Comparison of ENCODE assay signal across 9 mouse cellular contexts in genomic region chr5:146232816-146233215, GRCm38 (mm10). TPM values are rescaled to one million over a fixed set of nuclear protein-coding genes. Genes with fewer than 3 reads are reported as not detected.
DNase-seq lines count a peak whose midpoint lies in the region; ATAC-seq and TF ChIP-seq lines count a peak whose summit lies in the region.
"Had no signal": no experiment of that assay in that cellular context is flagged by ENCODE, and none has a peak within 500 bp of the region (broad histone marks: within the 10 kb centered on the region; RNA-seq: fewer than 3 reads in every experiment).

No protein-coding gene starts in this region.

- H3K27me3 ChIP-seq in forebrain, embryonic 10.5 days (ENCODE audit: poor library complexity, severe bottlenecking) = no peaks in the 10 kb centered on the region
- H3K27me3 ChIP-seq in limb, embryonic 10.5 days (ENCODE audit: low read depth, poor library complexity, severe bottlenecking) = no peaks in the 10 kb centered on the region
- no peaks in the 10 kb centered on the region for H3K27me3 ChIP-seq in neural tube, embryonic 14.5 days (ENCODE audit: control insufficient read depth, insufficient read depth, low read length)

- intact Hi-C loops in left cerebral cortex, adult 2 months (cut with DNase I) = loop anchor here (5.0 kb wide), 2 partner anchors 39 to 54 kb away; no protein-coding TSS in a partner anchor

- peak overlapping the region; percentile 32; the same call in 1 of the 2 replicates for H3K9ac ChIP-seq in neural tube, embryonic 14.5 days (replicated peaks; ENCODE audit: low read depth, low read length)

- H3K36me3 ChIP-seq in forebrain, embryonic 10.5 days (replicated peaks) = peaks cover 9% of the 10 kb centered on the region
- H3K36me3 ChIP-seq in limb, embryonic 10.5 days = peaks cover 12% of the 10 kb centered on the region; the same call in 1 of the 2 replicates
- no peaks in the 10 kb centered on the region for H3K36me3 ChIP-seq in neural tube, embryonic 14.5 days (ENCODE audit: control insufficient read depth, insufficient read depth, low read length)

- no peak overlapping the region for H3K27ac ChIP-seq in left cerebral cortex, adult 2 months
- H3K27ac ChIP-seq in forebrain, embryonic 10.5 days = no peak overlapping the region
- no peak overlapping the region for H3K27ac ChIP-seq in limb, embryonic 10.5 days
- H3K27ac ChIP-seq in neural tube, embryonic 14.5 days (ENCODE audit: low read depth, low read length) = no peak overlapping the region

- peaks cover 26% of the 10 kb centered on the region for H3K4me1 ChIP-seq in forebrain, embryonic 10.5 days
- H3K4me1 ChIP-seq in limb, embryonic 10.5 days = peaks cover 10% of the 10 kb centered on the region
- H3K4me1 ChIP-seq in neural tube, embryonic 14.5 days (ENCODE audit: control insufficient read depth, insufficient read depth, low read length) = peaks cover 13% of the 10 kb centered on the region

- H3K4me3 ChIP-seq in left cerebral cortex, adult 2 months = peak overlapping the region; percentile 70
- H3K4me3 ChIP-seq in forebrain, embryonic 10.5 days = peak overlapping the region; percentile 90
- peak overlapping the region; percentile 88 for H3K4me3 ChIP-seq in limb, embryonic 10.5 days
- peak overlapping the region; percentile 72 for H3K4me3 ChIP-seq in neural tube, embryonic 14.5 days (ENCODE audit: low read depth, low read length)

- H3K9me3 ChIP-seq in forebrain, embryonic 10.5 days = no peaks in the 10 kb centered on the region
- H3K9me3 ChIP-seq in limb, embryonic 10.5 days (replicated peaks) = no peaks in the 10 kb centered on the region
- no peaks in the 10 kb centered on the region for H3K9me3 ChIP-seq in neural tube, embryonic 14.5 days (ENCODE audit: control insufficient read depth, low read length)

- TF ChIP-seq CTCF in left cerebral cortex, adult 2 months (IDR thresholded peaks at IDR 0.05) = no peak

- peak overlapping the region; percentile 59 for H3K4me2 ChIP-seq in neural tube, embryonic 14.5 days (ENCODE audit: low read depth, low read length)

- 86% methylated on average over 11 of the region's 11 CpGs for WGBS in forebrain, embryonic 10.5 days
- 87% methylated on average over 11 of the region's 11 CpGs for WGBS in limb, embryonic 10.5 days
- 66% methylated on average over 11 of the region's 11 CpGs for WGBS in neural tube, embryonic 14.5 days

- DNase-seq in left cerebral cortex, adult 2 months (ENCODE audit: extremely low spot score in 1 of 2, low spot score in 2 of 2) = no peak
- DNase-seq in left cerebral cortex, adult 9 months (ENCODE audit: low spot score in 2 of 2) = no peak
- no peak for DNase-seq in forebrain, embryonic 10.5 days (ENCODE audit: extremely low spot score, low spot score)
- no peak for DNase-seq in limb, embryonic 10.5 days (ENCODE audit: low spot score)
- DNase-seq in layer of hippocampus, adult 11-12 months (ENCODE audit: low spot score) = no peak
- DNase-seq in adrenal gland, adult 2 months = no peak
- DNase-seq in ovary, postnatal 14 days (ENCODE audit: low spot score) = no peak

- no peak for ATAC-seq in neural tube, embryonic 14.5 days (ENCODE audit: low read depth)

RNA-seq across cellular contexts. Expression of gene Cdk8, which starts 1.8 kb away (rescaled TPM):
- 10 to 100 TPM; 42.6 to 44.0 TPM for total RNA-seq in left cerebral cortex, adult 2 months (2021)
- polyA plus RNA-seq in forebrain, embryonic 10.5 days (2016; fragmentation: Nextera tagmentation; extraction: Ambion mirVana) = 21.8 and 22.6 TPM in 2 replicates
- 25.8 and 26.1 TPM in 2 replicates for polyA plus RNA-seq in limb, embryonic 10.5 days (2016; fragmentation: Nextera tagmentation; extraction: Ambion mirVana)
- polyA plus RNA-seq in neural tube, embryonic 14.5 days (2014; fragmentation: Nextera tagmentation; extraction: Ambion mirVana) = 26.1 and 30.9 TPM in 2 replicates
- total RNA-seq in adrenal gland, adult 2 months (2021) = 10 to 100 TPM; 41.1 to 79.6 TPM
- polyA plus RNA-seq in adrenal gland, adult 2 months (2012; rRNA removed) = 42.2 and 70.3 TPM in 2 replicates

RNA-seq across cellular contexts. Expression of gene Rnf6, which starts 11.5 kb away (rescaled TPM):
- 10 to 100 TPM; 76.0 to 80.1 TPM for total RNA-seq in left cerebral cortex, adult 2 months (2021)
- polyA plus RNA-seq in forebrain, embryonic 10.5 days (2016; fragmentation: Nextera tagmentation; extraction: Ambion mirVana) = 25.9 and 27.7 TPM in 2 replicates
- 23.4 and 29.1 TPM in 2 replicates for polyA plus RNA-seq in limb, embryonic 10.5 days (2016; fragmentation: Nextera tagmentation; extraction: Ambion mirVana)
- polyA plus RNA-seq in neural tube, embryonic 14.5 days (2014; fragmentation: Nextera tagmentation; extraction: Ambion mirVana) = 24.7 and 28.7 TPM in 2 replicates
- 10 to 100 TPM; 45.4 to 75.7 TPM for total RNA-seq in adrenal gland, adult 2 months (2021)
- 7.1 and 9.2 TPM in 2 replicates for polyA plus RNA-seq in adrenal gland, adult 2 months (2012; rRNA removed)

RNA-seq across cellular contexts. Expression of gene 1700001J03Rik, which starts 47.7 kb away (rescaled TPM):
- total RNA-seq in left cerebral cortex, adult 2 months (2021) = 1 to 10 TPM; 1.2 to 1.7 TPM
- polyA plus RNA-seq in forebrain, embryonic 10.5 days (2016; fragmentation: Nextera tagmentation; extraction: Ambion mirVana) = not detected in 2 replicates
- polyA plus RNA-seq in limb, embryonic 10.5 days (2016; fragmentation: Nextera tagmentation; extraction: Ambion mirVana) = not detected in 2 replicates
- not detected in 2 replicates for polyA plus RNA-seq in neural tube, embryonic 14.5 days (2014; fragmentation: Nextera tagmentation; extraction: Ambion mirVana)
- total RNA-seq in adrenal gland, adult 2 months (2021) = 1 to 10 TPM; 1.4 to 1.9 TPM
- polyA plus RNA-seq in adrenal gland, adult 2 months (2012; rRNA removed) = 0.63 and 0.73 TPM in 2 replicates
- total RNA-seq: common myeloid progenitor, adult 5-6 weeks had no signal
